Comparison of ENCODE assay signal across 8 mouse cellular contexts in genomic region chr2:121354820-121355592, GRCm38 (mm10). TPM values are rescaled to one million over a fixed set of nuclear protein-coding genes. Genes with fewer than 3 reads are reported as not detected.
DNase-seq lines count a peak whose midpoint lies in the region; ATAC-seq and TF ChIP-seq lines count a peak whose summit lies in the region.

Ppip5k1 (minus strand) TSS chr2:121355396.

- ATAC-seq in common myeloid progenitor, adult 5-6 weeks (replicated peaks; ENCODE audit: low read depth, poor library complexity, severe bottlenecking), result peak; percentile 97
- peak; percentile 94 for ATAC-seq in hindbrain, postnatal 0 days
- peak; percentile 99 for ATAC-seq in megakaryocyte, adult 5-6 weeks (ENCODE audit: poor library complexity, severe bottlenecking)

- no peaks in the 10 kb centered on the region for H3K27me3 ChIP-seq in hindbrain, postnatal 0 days (ENCODE audit: insufficient read depth, low read length)

- H3K4me3 ChIP-seq in gastrocnemius, adult 2 months, result peak within 1 kb of the TSS; percentile 97
- peak within 1 kb of the TSS; percentile 69 for H3K4me3 ChIP-seq in hindbrain, postnatal 0 days (ENCODE audit: low read length)
- peak within 1 kb of the TSS; percentile 70 for H3K4me3 ChIP-seq in left cerebral cortex, adult 2 months

- peak; percentile 98 for DNase-seq in ZHBTc4 (ENCODE audit: low read depth, low spot score)
- DNase-seq in gastrocnemius, adult 2 months, result peak; percentile 98
- peak; percentile 98 for DNase-seq in hindbrain, postnatal 0 days (ENCODE audit: low spot score)
- peak; percentile 98 to 99 for DNase-seq in left cerebral cortex, adult 2 months (ENCODE audit: extremely low spot score in 1 of 2, low spot score in 2 of 2)
- DNase-seq in right cerebral cortex, adult 2 months (ENCODE audit: low spot score in 2 of 2), result peak; percentile 99
- DNase-seq in urinary bladder, postnatal 14 days (ENCODE audit: low spot score), result peak; percentile 97

- intact Hi-C loops in gastrocnemius, adult 2 months (cut with DNase I), result no loop called here
- intact Hi-C loops in left cerebral cortex, adult 2 months (cut with DNase I), result loop anchor here (2.0 kb wide), 1 partner anchor 60 kb away; no protein-coding TSS in a partner anchor

- H3K36me3 ChIP-seq in hindbrain, postnatal 0 days (ENCODE audit: insufficient read depth, low read length), result peaks cover 4% of the 10 kb centered on the region; the same call in 1 of the 2 replicates

- H3K9ac ChIP-seq in hindbrain, postnatal 0 days (replicated peaks; ENCODE audit: low read length), result peak within 1 kb of the TSS; percentile 73

- peak within 1 kb of the TSS; percentile 93 for H3K27ac ChIP-seq in gastrocnemius, adult 2 months
- H3K27ac ChIP-seq in hindbrain, postnatal 0 days, result peak within 1 kb of the TSS; percentile 82
- peak within 1 kb of the TSS; percentile 96 for H3K27ac ChIP-seq in left cerebral cortex, adult 2 months

- peak within 1 kb of the TSS; percentile 87 for H3K4me2 ChIP-seq in hindbrain, postnatal 0 days (ENCODE audit: low read depth, low read length)

- no peaks in the 10 kb centered on the region for H3K9me3 ChIP-seq in hindbrain, postnatal 0 days (ENCODE audit: low read length)

- 2% methylated on average over 56 of the region's 58 CpGs for WGBS in hindbrain, postnatal 0 days

- peak; percentile 93 for TF ChIP-seq CTCF in gastrocnemius, adult 2 months (IDR thresholded peaks at IDR 0.05)
- TF ChIP-seq CTCF in hindbrain, postnatal 0 days (IDR thresholded peaks at IDR 0.05; ENCODE audit: low read depth), result peak; percentile 96
- peak; percentile 92 for TF ChIP-seq CTCF in left cerebral cortex, adult 2 months (IDR thresholded peaks at IDR 0.05)

- peaks cover 6% of the 10 kb centered on the region for H3K4me1 ChIP-seq in hindbrain, postnatal 0 days (ENCODE audit: insufficient read depth, low read length)

RNA-seq across cellular contexts. Expression of gene Ppip5k1, which starts in this region (rescaled TPM):
- 12.2 and 22.1 TPM in 2 replicates for total RNA-seq in common myeloid progenitor, adult 5-6 weeks (2017)
- total RNA-seq in gastrocnemius, adult 2 months (2021), result 100 to 1,000 TPM in 1 of 2 experiments, 10 to 100 TPM in 1; 70.6 to 144 TPM
- 12.8 and 13.5 TPM in 2 replicates for total RNA-seq in hindbrain, postnatal 0 days (2014; rRNA removed)
- polyA plus RNA-seq in hindbrain, postnatal 0 days (2015; fragmentation: Nextera tagmentation; extraction: Ambion mirVana), result 16.6 and 17.8 TPM in 2 replicates
- total RNA-seq in left cerebral cortex, adult 2 months (2021), result 100 to 1,000 TPM; 134 to 136 TPM
- 4.5 and 6.5 TPM in 2 replicates for total RNA-seq in megakaryocyte, adult 5-6 weeks (2015)
- 8.8 and 12.5 TPM in 2 replicates for total RNA-seq in megakaryocyte, adult 5-6 weeks (2017)

Comparison
In these comparisons a context has a peak if more than half of its experiments do, and no peak if none do; other contexts are left out.
1. Peak in every context shown above with its lines: DNase-seq, ATAC-seq, H3K4me3 ChIP-seq and H3K27ac ChIP-seq.